Mouse (Mus musculus) bone marrow macrophage, adult 2 months (primary cell): ENCODE results near the gene Pomp.

Experiments
- CTCF ChIP-seq: IDR thresholded peaks from 2 replicates; pipeline ENCODE4 v1.5.1; 2012; ENCODE audit warnings: low read depth, mild to moderate bottlenecking, low read length, moderate library complexity
- POLR2A ChIP-seq: IDR thresholded peaks from 2 replicates; pipeline ENCODE4 v1.6.1; 2012; ENCODE audit warnings: mild to moderate bottlenecking, low read depth, low read length, borderline replicate concordance

GRCm38 (mm10) chr5:147848164-147848863 is 11.9 kb upstream of the Pomp start:
- peak; percentile 58; the same call in 1 of the 2 replicates for TF ChIP-seq CTCF
- TF ChIP-seq POLR2A = no peak
